Mouse (Mus musculus) ES-Bruce4 (cell line): Measurements from ENCODE around the gene Cutal. TPM values are rescaled to one million over a fixed set of nuclear protein-coding genes. Genes with fewer than 3 reads are reported as not detected.

ENCODE experiments used
- H3K27ac ChIP-seq: 2 replicates; pipeline ENCODE4 v1.5.1; 2012; ENCODE audit warnings: low read length, inconsistent platforms; ENCODE audit not compliant: insufficient read depth
- H3K27me3 ChIP-seq: 2 replicates; pipeline ENCODE4 v1.6.1; 2012; ENCODE audit warnings: mild to moderate bottlenecking, low read length, inconsistent platforms; ENCODE audit not compliant: control insufficient read depth, poor library complexity, insufficient read depth, severe bottlenecking
- H3K36me3 ChIP-seq: 2 replicates; pipeline ENCODE4 v1.6.1; 2012; ENCODE audit warnings: inconsistent platforms, mild to moderate bottlenecking, low read length, moderate library complexity; ENCODE audit not compliant: control insufficient read depth, poor library complexity, insufficient read depth, severe bottlenecking
- H3K4me1 ChIP-seq: one replicate; pipeline ENCODE4 v1.8.1; 2011; ENCODE audit warnings: low read length; ENCODE audit not compliant: control insufficient read depth, insufficient read depth
- H3K4me3 ChIP-seq: 2 replicates; pipeline ENCODE4 v1.5.1; 2011; ENCODE audit warnings: low read depth, mild to moderate bottlenecking, low read length
- H3K9ac ChIP-seq: 2 replicates; pipeline ENCODE4 v1.6.1; 2012; ENCODE audit warnings: low read depth, mild to moderate bottlenecking, inconsistent platforms; ENCODE audit not compliant: poor library complexity, severe bottlenecking
- H3K9me3 ChIP-seq: replicated peaks from 2 replicates; pipeline ENCODE4 v1.6.1; 2012; ENCODE audit warnings: mild to moderate bottlenecking, low read length, inconsistent platforms; ENCODE audit not compliant: control insufficient read depth, poor library complexity, insufficient read depth, severe bottlenecking
- CTCF ChIP-seq: IDR thresholded peaks from one replicate; pipeline ENCODE4 v1.8.1; 2011; ENCODE audit warnings: low read depth, low read length
- EP300 ChIP-seq: IDR thresholded peaks from 2 replicates; pipeline ENCODE4 v1.6.1; 2011; ENCODE audit warnings: low read depth, low read length; ENCODE audit not compliant: insufficient read depth
- POLR2A ChIP-seq: IDR thresholded peaks from one replicate; pipeline ENCODE4 v1.8.1; 2011; ENCODE audit warnings: low read length; ENCODE audit not compliant: insufficient read depth
- polyA plus RNA-seq: library from polyadenylated mRNA; stranded (reverse); fragments of >200 nt; gene quantifications from 2 replicates; pipeline ENCODE4 v1.2.4, GENCODE M21; 2011; ENCODE audit warnings: low read depth; ENCODE audit not compliant: missing spikeins, insufficient read depth, insufficient read length

Gene Cutal
- polyA plus RNA-seq, 1 experiment = 1.9 TPM

- Histone ChIP-seq H3K9ac (no peak overlapping the region), H3K27me3 (no peaks in the 10 kb centered on the region), H3K9me3 (no peaks in the 10 kb centered on the region), H3K27ac (no peak overlapping the region), H3K36me3 (no peaks in the 10 kb centered on the region), H3K4me1 (peaks cover 17% of the 10 kb centered on the region), H3K4me3 (no peak overlapping the region)
- TF ChIP-seq CTCF (no peak), POLR2A (no peak), EP300 (peak; percentile 93)
These were observed 48.5 kb downstream of the Cutal start for GRCm38 (mm10) chr2:34922729-34923128.

GRCm38 (mm10) chr2:34927320-34927719 is 53.1 kb downstream of the Cutal start:
- Histone ChIP-seq H3K4me3 (no peak overlapping the region), H3K9me3 (no peaks in the 10 kb centered on the region), H3K4me1 (peaks cover 10% of the 10 kb centered on the region), H3K27ac (peak overlapping the region; percentile 48), H3K27me3 (no peaks in the 10 kb centered on the region), H3K36me3 (no peaks in the 10 kb centered on the region), H3K9ac (no peak overlapping the region)
- TF ChIP-seq EP300 (peak; percentile 88), POLR2A (no peak), CTCF (no peak)

- no peaks in the 10 kb centered on the region for H3K27me3 ChIP-seq
These were observed 63.3 kb downstream of the Cutal start for GRCm38 (mm10) chr2:34937460-34937859.

GRCm38 (mm10) chr2:34938269-34939208 is 64.3 kb downstream of the Cutal start:
- no peak overlapping the region for H3K4me3 ChIP-seq
- H3K9ac ChIP-seq = no peak overlapping the region
- no peak overlapping the region for H3K27ac ChIP-seq
- H3K9me3 ChIP-seq = no peaks in the 10 kb centered on the region
- TF ChIP-seq POLR2A (no peak), EP300 (no peak), CTCF (no peak)
- H3K36me3 ChIP-seq = no peaks in the 10 kb centered on the region
- no peaks in the 10 kb centered on the region for H3K27me3 ChIP-seq
- H3K4me1 ChIP-seq = peaks cover 15% of the 10 kb centered on the region

More at GRCm38 (mm10) chr2:34937460-34937859, 63.3 kb downstream of the Cutal start:
- H3K9ac ChIP-seq = no peak overlapping the region
- TF ChIP-seq POLR2A = no peak
- no peak for TF ChIP-seq CTCF
- TF ChIP-seq EP300 = no peak; the same call in 1 of the 2 replicates
- no peak overlapping the region for H3K4me3 ChIP-seq
- peaks cover 11% of the 10 kb centered on the region for H3K4me1 ChIP-seq
- no peaks in the 10 kb centered on the region for H3K36me3 ChIP-seq
- H3K27ac ChIP-seq = peak overlapping the region; percentile 33
- H3K9me3 ChIP-seq = no peaks in the 10 kb centered on the region

- H3K9me3 ChIP-seq = no peaks in the 10 kb centered on the region
- no peak overlapping the region for H3K27ac ChIP-seq
- H3K36me3 ChIP-seq = no peaks in the 10 kb centered on the region
- no peak overlapping the region for H3K9ac ChIP-seq
- peaks cover 18% of the 10 kb centered on the region for H3K4me1 ChIP-seq
- TF ChIP-seq POLR2A = no peak
- no peak for TF ChIP-seq CTCF
- no peak for TF ChIP-seq EP300
- H3K4me3 ChIP-seq = no peak overlapping the region
- no peaks in the 10 kb centered on the region for H3K27me3 ChIP-seq
These were observed 66.0 kb downstream of the Cutal start for GRCm38 (mm10) chr2:34940246-34940645.
